Mouse (Mus musculus): ENCODE results near the gene Ndufc2. TPM values are rescaled to one million over a fixed set of nuclear protein-coding genes. Genes with fewer than 3 reads are reported as not detected.

The Ndufc2 gene
- polyA plus RNA-seq, 1 experiment from 2014 or later: 324 TPM

DNA sequence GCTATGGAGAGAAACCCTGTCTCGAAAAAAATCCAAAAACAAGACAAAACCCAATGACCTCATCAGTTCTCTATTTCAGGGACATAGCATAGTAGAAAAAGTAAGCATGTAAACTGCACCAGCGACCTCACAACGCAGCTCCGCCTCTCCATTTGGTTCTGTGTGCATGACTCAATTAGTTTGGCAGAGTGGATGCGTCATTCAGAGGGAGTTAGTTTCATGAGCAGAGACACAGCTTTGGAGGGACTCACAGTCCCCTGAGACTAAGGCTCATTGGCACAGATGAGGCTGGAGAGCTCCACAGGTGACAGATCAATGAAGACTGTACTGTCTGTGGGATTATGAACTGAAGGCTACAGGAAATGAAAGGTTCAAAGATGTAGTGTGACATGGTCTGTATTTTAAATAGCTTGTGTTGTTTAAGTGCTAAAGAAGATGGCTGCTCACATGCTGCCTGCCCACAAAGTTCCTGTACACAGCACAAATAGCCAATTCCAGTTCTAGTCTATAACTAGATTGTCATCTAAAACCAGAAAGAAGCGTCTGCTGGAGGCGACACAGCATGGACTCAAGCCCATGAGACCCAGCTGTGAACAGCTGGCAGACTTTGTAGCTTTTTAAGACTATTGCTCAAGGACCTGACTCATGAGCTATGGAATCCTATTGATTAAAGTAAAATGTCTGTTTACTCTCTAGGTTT, 13.5 kb upstream of the Ndufc2 start:
- 93% methylated on average over 7 of the region's 7 CpGs for WGBS

GRCm38 (mm10) chr7:97386806-97387370, 12.9 kb upstream of the Ndufc2 start:
- Histone ChIP-seq H3K27ac (ENCODE audit: low read length) (no peak overlapping the region), H3K4me1 (ENCODE audit: insufficient read depth, low read length) (no peaks in the 10 kb centered on the region), H3K4me2 (replicated peaks; ENCODE audit: low read depth, low read length) (no peak overlapping the region), H3K9me3 (ENCODE audit: low read length) (no peaks in the 10 kb centered on the region), H3K4me3 (ENCODE audit: low read length) (no peak overlapping the region), H3K9ac (replicated peaks; ENCODE audit: low read length) (no peak overlapping the region), H3K27me3 (ENCODE audit: insufficient read depth, low read length) (no peaks in the 10 kb centered on the region), H3K36me3 (ENCODE audit: insufficient read depth, low read length) (peaks cover 70% of the 10 kb centered on the region)
- no peak for ATAC-seq (ENCODE audit: low FRiP score, low TSS enrichment)
- WGBS: 90% methylated on average over 5 of the region's 5 CpGs

More for the DNA sequence above, 13.5 kb upstream of the Ndufc2 start:
- no peak overlapping the region for H3K4me3 ChIP-seq (ENCODE audit: low read length)
- H3K27ac ChIP-seq (ENCODE audit: low read length): no peak overlapping the region
- no peak overlapping the region for H3K9ac ChIP-seq (replicated peaks; ENCODE audit: low read length)
- no peaks in the 10 kb centered on the region for H3K9me3 ChIP-seq (ENCODE audit: low read length)
- H3K27me3 ChIP-seq (ENCODE audit: insufficient read depth, low read length): no peaks in the 10 kb centered on the region
- no peak overlapping the region for H3K4me2 ChIP-seq (replicated peaks; ENCODE audit: low read depth, low read length)
- ATAC-seq (ENCODE audit: low FRiP score, low TSS enrichment): no peak
- H3K36me3 ChIP-seq (ENCODE audit: insufficient read depth, low read length): peaks cover 68% of the 10 kb centered on the region
- no peaks in the 10 kb centered on the region for H3K4me1 ChIP-seq (ENCODE audit: insufficient read depth, low read length)

DNA sequence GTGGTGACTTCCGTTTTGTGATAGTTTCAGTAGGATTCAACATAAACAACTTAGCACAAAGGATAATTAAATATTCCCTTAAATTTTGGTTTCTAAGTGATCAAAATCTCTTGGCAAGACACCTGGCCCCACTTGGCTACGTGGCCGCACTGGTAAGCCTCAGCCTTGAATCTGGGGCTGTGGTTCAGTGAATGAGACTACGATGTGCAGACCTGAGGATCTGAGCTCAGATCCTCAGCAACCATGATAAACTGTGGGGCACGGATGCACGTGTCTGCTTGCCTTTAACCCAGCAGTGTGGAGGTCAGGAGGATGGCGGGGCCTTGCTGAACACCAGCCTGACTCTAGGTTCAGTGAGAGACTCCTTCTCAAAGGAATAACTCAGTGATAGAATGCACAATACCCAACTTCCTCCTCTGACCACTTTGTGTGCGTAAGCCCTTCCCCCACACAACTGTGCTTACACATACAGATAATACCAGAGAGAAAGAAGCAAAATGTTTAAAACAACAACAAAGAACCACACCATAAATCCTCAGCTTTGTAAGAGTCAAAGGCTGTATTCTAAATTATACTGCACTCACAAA, 12.1 kb upstream of the Ndufc2 start:
- Histone ChIP-seq H3K36me3 (ENCODE audit: insufficient read depth, low read length) (peaks cover 72% of the 10 kb centered on the region), H3K27ac (ENCODE audit: low read length) (no peak overlapping the region), H3K4me3 (ENCODE audit: low read length) (no peak overlapping the region), H3K9ac (replicated peaks; ENCODE audit: low read length) (no peak overlapping the region), H3K4me2 (replicated peaks; ENCODE audit: low read depth, low read length) (no peak overlapping the region), H3K4me1 (ENCODE audit: insufficient read depth, low read length) (no peaks in the 10 kb centered on the region), H3K9me3 (ENCODE audit: low read length) (no peaks in the 10 kb centered on the region), H3K27me3 (ENCODE audit: insufficient read depth, low read length) (no peaks in the 10 kb centered on the region)
- 91% methylated on average over 8 of the region's 8 CpGs for WGBS
- no peak for ATAC-seq (ENCODE audit: low FRiP score, low TSS enrichment)

- no peaks in the 10 kb centered on the region for H3K4me1 ChIP-seq (ENCODE audit: insufficient read depth, low read length)
- no peak for ATAC-seq (ENCODE audit: low FRiP score, low TSS enrichment)
- H3K9me3 ChIP-seq (ENCODE audit: low read length): no peaks in the 10 kb centered on the region
- H3K27ac ChIP-seq (ENCODE audit: low read length): no peak overlapping the region
- WGBS: 93% methylated on average over 4 of the region's 4 CpGs
- no peak overlapping the region for H3K9ac ChIP-seq (replicated peaks; ENCODE audit: low read length)
- H3K4me3 ChIP-seq (ENCODE audit: low read length): no peak overlapping the region
- no peak overlapping the region for H3K4me2 ChIP-seq (replicated peaks; ENCODE audit: low read depth, low read length)
- H3K36me3 ChIP-seq (ENCODE audit: insufficient read depth, low read length): peaks cover 72% of the 10 kb centered on the region
- no peaks in the 10 kb centered on the region for H3K27me3 ChIP-seq (ENCODE audit: insufficient read depth, low read length)
These were observed 11.3 kb upstream of the Ndufc2 start for GRCm38 (mm10) chr7:97388541-97388940.

- Histone ChIP-seq H3K4me2 (replicated peaks; ENCODE audit: low read depth, low read length) (no peak overlapping the region), H3K4me1 (ENCODE audit: insufficient read depth, low read length) (no peaks in the 10 kb centered on the region), H3K27ac (ENCODE audit: low read length) (no peak overlapping the region), H3K36me3 (ENCODE audit: insufficient read depth, low read length) (peaks cover 52% of the 10 kb centered on the region), H3K27me3 (ENCODE audit: insufficient read depth, low read length) (no peaks in the 10 kb centered on the region), H3K9ac (replicated peaks; ENCODE audit: low read length) (no peak overlapping the region), H3K4me3 (ENCODE audit: low read length) (no peak overlapping the region), H3K9me3 (ENCODE audit: low read length) (no peaks in the 10 kb centered on the region)
- 86% methylated on average over 13 of the region's 13 CpGs for WGBS
- ATAC-seq (ENCODE audit: low FRiP score, low TSS enrichment): no peak
These were observed 8.3 kb upstream of the Ndufc2 start for GRCm38 (mm10) chr7:97391293-97392078.

- Histone ChIP-seq H3K27ac (ENCODE audit: low read length) (no peak overlapping the region), H3K9ac (replicated peaks; ENCODE audit: low read length) (no peak overlapping the region), H3K36me3 (ENCODE audit: insufficient read depth, low read length) (peaks cover 46% of the 10 kb centered on the region), H3K27me3 (ENCODE audit: insufficient read depth, low read length) (no peaks in the 10 kb centered on the region), H3K4me2 (replicated peaks; ENCODE audit: low read depth, low read length) (no peak overlapping the region), H3K4me1 (ENCODE audit: insufficient read depth, low read length) (no peaks in the 10 kb centered on the region), H3K4me3 (ENCODE audit: low read length) (no peak overlapping the region), H3K9me3 (ENCODE audit: low read length) (no peaks in the 10 kb centered on the region)
- WGBS: 87% methylated on average over 6 of the region's 6 CpGs
- no peak for ATAC-seq (ENCODE audit: low FRiP score, low TSS enrichment)
These were observed 7.7 kb upstream of the Ndufc2 start for GRCm38 (mm10) chr7:97392079-97392445.

DNA sequence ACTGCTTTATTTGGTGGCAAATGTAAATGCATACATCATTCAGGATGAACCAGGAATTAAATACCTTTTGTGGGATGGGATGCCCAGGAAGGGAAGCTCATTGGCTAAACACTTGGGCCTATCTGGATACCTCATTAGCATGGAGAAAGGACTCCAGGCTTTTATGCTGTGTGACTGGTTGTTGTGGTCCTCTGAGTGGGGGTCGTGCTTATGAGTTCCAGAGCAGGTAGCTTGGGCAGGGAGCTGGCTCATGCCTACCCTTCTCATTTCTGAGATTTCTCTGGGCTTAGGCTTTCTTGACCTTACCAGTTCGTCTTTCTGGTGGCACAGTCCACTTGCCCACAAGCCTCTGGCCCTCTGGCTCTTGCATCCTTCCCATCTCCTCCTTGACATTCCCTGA, 5.4 kb upstream of the Ndufc2 start:
- Histone ChIP-seq H3K27me3 (ENCODE audit: insufficient read depth, low read length) (no peaks in the 10 kb centered on the region), H3K9me3 (ENCODE audit: low read length) (no peaks in the 10 kb centered on the region), H3K4me1 (ENCODE audit: insufficient read depth, low read length) (peaks cover under 1% of the 10 kb centered on the region; the same call in 1 of the 2 replicates), H3K4me2 (replicated peaks; ENCODE audit: low read depth, low read length) (no peak overlapping the region), H3K27ac (ENCODE audit: low read length) (no peak overlapping the region), H3K36me3 (ENCODE audit: insufficient read depth, low read length) (peaks cover 29% of the 10 kb centered on the region), H3K4me3 (ENCODE audit: low read length) (no peak overlapping the region), H3K9ac (replicated peaks; ENCODE audit: low read length) (no peak overlapping the region)
- ATAC-seq (ENCODE audit: low FRiP score, low TSS enrichment): no peak
- 71% methylated on average over 2 of the region's 2 CpGs for WGBS

- H3K36me3 ChIP-seq (ENCODE audit: insufficient read depth, low read length): peaks cover 10% of the 10 kb centered on the region; the same call in 1 of the 2 replicates
- no peak overlapping the region for H3K27ac ChIP-seq (ENCODE audit: low read length)
- H3K9ac ChIP-seq (replicated peaks; ENCODE audit: low read length): no peak overlapping the region
- 90% methylated on average over 6 of the region's 6 CpGs for WGBS
- ATAC-seq (ENCODE audit: low FRiP score, low TSS enrichment): no peak
- H3K4me3 ChIP-seq (ENCODE audit: low read length): no peak overlapping the region
- H3K4me2 ChIP-seq (replicated peaks; ENCODE audit: low read depth, low read length): no peak overlapping the region
- no peaks in the 10 kb centered on the region for H3K27me3 ChIP-seq (ENCODE audit: insufficient read depth, low read length)
- peaks cover 11% of the 10 kb centered on the region; the same call in 1 of the 2 replicates for H3K4me1 ChIP-seq (ENCODE audit: insufficient read depth, low read length)
- H3K9me3 ChIP-seq (ENCODE audit: low read length): peaks cover 6% of the 10 kb centered on the region; the same call in 1 of the 2 replicates
These were observed 860 bp upstream of the Ndufc2 start for GRCm38 (mm10) chr7:97398943-97399342.

- 0 out of 2 replicates have a peak, but pooled peaks have one; percentile 46 for ATAC-seq (ENCODE audit: low FRiP score, low TSS enrichment)
- no peak overlapping the region for H3K4me3 ChIP-seq (ENCODE audit: low read length)
- no peak overlapping the region for H3K9ac ChIP-seq (replicated peaks; ENCODE audit: low read length)
- H3K9me3 ChIP-seq (ENCODE audit: low read length): peaks cover 6% of the 10 kb centered on the region; the same call in 1 of the 2 replicates
- no peak overlapping the region for H3K4me2 ChIP-seq (replicated peaks; ENCODE audit: low read depth, low read length)
- no peaks in the 10 kb centered on the region for H3K4me1 ChIP-seq (ENCODE audit: insufficient read depth, low read length)
- WGBS: 74% methylated on average over 10 of the region's 10 CpGs
- no peaks in the 10 kb centered on the region for H3K27me3 ChIP-seq (ENCODE audit: insufficient read depth, low read length)
- H3K36me3 ChIP-seq (ENCODE audit: insufficient read depth, low read length): peaks cover 48% of the 10 kb centered on the region
- H3K27ac ChIP-seq (ENCODE audit: low read length): no peak overlapping the region
These were observed 7.3 kb downstream of the Ndufc2 start for GRCm38 (mm10) chr7:97407145-97407544.
